25 mouse cellular contexts compared by ENCODE assay signal in genomic region chr6:124406326-124406725, GRCm38 (mm10). TPM values are rescaled to one million over a fixed set of nuclear protein-coding genes. Genes with fewer than 3 reads are reported as not detected.
A peak's percentile ranks its signal among the peaks of the same experiment; 100 is the strongest.
DNase-seq lines count a peak whose midpoint lies in the region; ATAC-seq and TF ChIP-seq lines count a peak whose summit lies in the region.
"Had no signal": no experiment of that assay in that cellular context is flagged by ENCODE, and none has a peak within 500 bp of the region (broad histone marks: within the 10 kb centered on the region; RNA-seq: fewer than 3 reads in every experiment).

No protein-coding gene starts in this region.

- DNase-seq in heart, adult 11 months = peak; percentile 67
- no peak for DNase-seq in heart, adult 18-20 months
- peak; percentile 32 to 54 for DNase-seq in kidney, adult 8-10 months
- DNase-seq in liver, postnatal 0 days = peak; percentile 49
- DNase-seq in liver = no peak
- DNase-seq in kidney, postnatal 25 days = peak; percentile 42 to 68
- DNase-seq in lung, postnatal 14 days = no peak
- DNase-seq: adrenal gland, adult 8-10 months; adrenal gland, postnatal 36 days; B cell, adult 2 months; cerebellum, adult 8-10 months; cerebellum, postnatal 14 days; embryo, embryonic 11 days; gastrocnemius, adult 2 months; gastrocnemius, postnatal 25 days; heart, adult 2 months; heart, postnatal 14 days had no signal

- no peak for ATAC-seq in kidney, embryonic 16.5 days (ENCODE audit: low FRiP score, low TSS enrichment)
- peak; percentile 84 for ATAC-seq in liver, postnatal 0 days
- ATAC-seq: CD4-positive, CD25-positive, alpha-beta regulatory T cell, adult 4 months had no signal

- no peak overlapping the region for H3K27ac ChIP-seq in kidney, embryonic 16.5 days (ENCODE audit: low read length)
- H3K27ac ChIP-seq in liver, postnatal 0 days (ENCODE audit: low read depth) = peak overlapping the region; percentile 62
- H3K27ac ChIP-seq: embryonic facial prominence, embryonic 15.5 days; forebrain, embryonic 10.5 days; gastrocnemius, adult 2 months; heart, adult 2 months; heart, embryonic 15.5 days had no signal

- no peak overlapping the region for H3K4me3 ChIP-seq in kidney, embryonic 16.5 days (ENCODE audit: low read length)
- no peak overlapping the region for H3K4me3 ChIP-seq in liver, postnatal 0 days (ENCODE audit: low read depth, low read length)
- H3K4me3 ChIP-seq: embryonic facial prominence, embryonic 15.5 days; erythroblast, embryonic 14.5 days; forebrain, embryonic 10.5 days; gastrocnemius, adult 2 months; heart, adult 2 months; heart, embryonic 15.5 days had no signal

- 94% methylated on average over 10 of the region's 10 CpGs for whole genome bisulfite sequencing in kidney, embryonic 16.5 days
- WGBS in liver, postnatal 0 days (ENCODE audit: insufficient replicate concordance) = 81% methylated on average over 10 of the region's 10 CpGs

- H3K9me3 ChIP-seq in kidney, embryonic 16.5 days (ENCODE audit: low read length) = no peaks in the 10 kb centered on the region
- no peaks in the 10 kb centered on the region for H3K9me3 ChIP-seq in liver, postnatal 0 days (ENCODE audit: low read length)
- H3K9me3 ChIP-seq: embryonic facial prominence, embryonic 15.5 days; forebrain, embryonic 10.5 days; G1E; heart, embryonic 15.5 days had no signal

- H3K36me3 ChIP-seq in kidney, embryonic 16.5 days (ENCODE audit: insufficient read depth, low read length) = peaks cover 54% of the 10 kb centered on the region
- peaks cover 52% of the 10 kb centered on the region for H3K36me3 ChIP-seq in liver, postnatal 0 days (replicated peaks; ENCODE audit: insufficient read depth, low read length)

- no peaks in the 10 kb centered on the region for H3K4me1 ChIP-seq in kidney, embryonic 16.5 days (ENCODE audit: insufficient read depth, low read length)
- H3K4me1 ChIP-seq in liver, postnatal 0 days (ENCODE audit: insufficient read depth) = no peaks in the 10 kb centered on the region
- H3K4me1 ChIP-seq: embryonic facial prominence, embryonic 15.5 days; forebrain, embryonic 10.5 days had no signal

- no peak overlapping the region for H3K4me2 ChIP-seq in kidney, embryonic 16.5 days (replicated peaks; ENCODE audit: low read depth, low read length)
- H3K4me2 ChIP-seq in liver, postnatal 0 days (ENCODE audit: low read depth, low read length) = no peak overlapping the region
- H3K4me2 ChIP-seq: embryonic facial prominence, embryonic 15.5 days; heart, embryonic 11.5 days; heart, embryonic 15.5 days had no signal

- TF ChIP-seq CTCF in liver, postnatal 0 days (IDR thresholded peaks at IDR 0.05; ENCODE audit: low read depth) = no peak

- H3K27me3 ChIP-seq in kidney, embryonic 16.5 days (ENCODE audit: insufficient read depth, low read length) = no peaks in the 10 kb centered on the region
- H3K27me3 ChIP-seq in liver, postnatal 0 days (ENCODE audit: insufficient read depth, low read length) = no peaks in the 10 kb centered on the region
- H3K27me3 ChIP-seq: embryonic facial prominence, embryonic 15.5 days; heart, embryonic 15.5 days had no signal

- no peak for TF ChIP-seq EP300 in liver, postnatal 0 days (IDR thresholded peaks at IDR 0.05; ENCODE audit: low read depth)

- H3K9ac ChIP-seq in kidney, embryonic 16.5 days (replicated peaks; ENCODE audit: low read length) = no peak overlapping the region
- no peak overlapping the region for H3K9ac ChIP-seq in liver, postnatal 0 days (replicated peaks)
- H3K9ac ChIP-seq: embryonic facial prominence, embryonic 15.5 days; heart, embryonic 15.5 days had no signal

RNA-seq across cellular contexts. Expression of gene Pex5, which starts 8.5 kb away (rescaled TPM):
- 10 to 100 TPM; 24.0 to 26.5 TPM for total RNA-seq in heart, adult 18-20 months (2021)
- polyA plus RNA-seq in kidney, embryonic 16.5 days (2015; fragmentation: Nextera tagmentation; extraction: Ambion mirVana) = 50.1 and 56.1 TPM in 2 replicates
- 31.6 and 32.5 TPM in 2 replicates for polyA plus RNA-seq in liver, postnatal 0 days (2015; fragmentation: Nextera tagmentation; extraction: Ambion mirVana)

RNA-seq across cellular contexts. Expression of gene Clstn3, which starts 58.3 kb away (rescaled TPM):
- 1 to 10 TPM in 1 of 2 experiments, under 1 TPM in 1; 0.30 to 8.2 TPM for total RNA-seq in heart, adult 18-20 months (2021)
- polyA plus RNA-seq in kidney, embryonic 16.5 days (2015; fragmentation: Nextera tagmentation; extraction: Ambion mirVana) = 5.8 and 6.6 TPM in 2 replicates
- 1.8 TPM in 2 replicates for polyA plus RNA-seq in liver, postnatal 0 days (2015; fragmentation: Nextera tagmentation; extraction: Ambion mirVana)

Comparison
In these comparisons a context has a peak if more than half of its experiments do, and no peak if none do; other contexts are left out.
1. DNase-seq: peak in heart, adult 11 months (single experiment), kidney, adult 8-10 months (2 of 2), liver, postnatal 0 days (single experiment) and kidney, postnatal 25 days (2 of 2); none in heart, adult 18-20 months (0 of 2), liver (single experiment) and lung, postnatal 14 days (single experiment).